Mouse (Mus musculus) heart, adult 2 months (tissue): ENCODE data around the gene Fastkd5. TPM values are rescaled to one million over a fixed set of nuclear protein-coding genes. Genes with fewer than 3 reads are reported as not detected.

Experiments used
- DNase-seq, 2 experiments: peaks; one replicate each; pipeline ENCODE4 v3.0.0; 2021
- H3K27ac ChIP-seq: fragments of 200-600 bp; 2 replicates; pipeline ENCODE4 v1.8.1; 2022
- H3K27me3 ChIP-seq: fragments of 200-500 bp; 2 replicates; pipeline ENCODE4 v1.6.1; 2012; ENCODE audit warnings: mild to moderate bottlenecking, low read length, inconsistent platforms, mixed read lengths; ENCODE audit not compliant: control insufficient read depth, insufficient read depth
- H3K36me3 ChIP-seq: fragments of 200-500 bp; 2 replicates; pipeline ENCODE4 v1.6.1; 2012; ENCODE audit warnings: low read length, inconsistent platforms; ENCODE audit not compliant: control insufficient read depth, insufficient read depth
- H3K4me1 ChIP-seq: fragments of 200-500 bp; 2 replicates; pipeline ENCODE4 v1.6.1; 2011; ENCODE audit warnings: low read length; ENCODE audit not compliant: control insufficient read depth, insufficient read depth
- H3K4me3 ChIP-seq: fragments of 200-600 bp; 2 replicates; pipeline ENCODE4 v1.8.1; 2022
- H3K79me2 ChIP-seq: fragments of 200-500 bp; replicated peaks from 2 replicates; pipeline ENCODE4 v1.6.1; 2012; ENCODE audit warnings: mild to moderate bottlenecking, inconsistent platforms, low read length, moderate library complexity, mixed read lengths; ENCODE audit not compliant: control insufficient read depth, insufficient read depth
- H3K9ac ChIP-seq: fragments of 200-500 bp; 2 replicates; pipeline ENCODE4 v1.6.1; 2012; ENCODE audit warnings: low read depth, mild to moderate bottlenecking, control low read depth, inconsistent platforms, low read length, mixed read lengths
- CTCF ChIP-seq: fragments of 200-600 bp; IDR thresholded peaks from 2 replicates; pipeline ENCODE4 v1.8.1; 2022; ENCODE audit warnings: antibody characterized with exemption, mild to moderate bottlenecking, moderate library complexity
- EP300 ChIP-seq: fragments of 200-500 bp; IDR thresholded peaks from 2 replicates; pipeline ENCODE4 v1.6.1; 2011; ENCODE audit warnings: low read depth, low read length, control low read depth; ENCODE audit not compliant: insufficient read depth
- POLR2A ChIP-seq: fragments of 200-500 bp; IDR thresholded peaks from 2 replicates; pipeline ENCODE4 v1.6.1; 2011; ENCODE audit warnings: mild to moderate bottlenecking, low read depth, low read length, control low read depth; ENCODE audit not compliant: insufficient read depth
- WGBS: fragments of 180-500 bp; shearing (Covaris S2); methylation state at CpG from one replicate; pipeline ENCODE4 v1.1.7; 2018; 5-methylcytosine and 5-hydroxymethylcytosine counted together
- intact Hi-C: fragments of 180-260 bp; cut with DNase I; formaldehyde crosslinking; loops from one replicate; pipeline ENCODE4 v1.15.1; 2025
- polyA plus RNA-seq: library from polyadenylated mRNA; depleted of rRNA; stranded (reverse); fragments of >200 nt; gene quantifications from 2 replicates; pipeline ENCODE4 v1.2.3, GENCODE M21; 2012; rRNA removed
- total RNA-seq, 2 experiments: library from RNA; stranded (reverse); gene quantifications; 2 replicates each; pipeline ENCODE4 v1.2.3; 2021

Gene Fastkd5
- total and polyA plus RNA-seq, 3 experiments: 2.2 to 9.0 (median 7.5) TPM

- no peak for TF ChIP-seq EP300
- no peak for TF ChIP-seq POLR2A
- no peak for TF ChIP-seq CTCF
- H3K4me1 ChIP-seq: peaks cover 4% of the 10 kb centered on the region; the same call in 1 of the 2 replicates
- no peak overlapping the region for H3K9ac ChIP-seq
- H3K79me2 ChIP-seq: no peaks in the 10 kb centered on the region
- no peak overlapping the region for H3K4me3 ChIP-seq
- H3K27me3 ChIP-seq: no peaks in the 10 kb centered on the region
- H3K36me3 ChIP-seq: no peaks in the 10 kb centered on the region
- no peak for DNase-seq
- intact Hi-C loops: no loop called here
- H3K27ac ChIP-seq: no peak overlapping the region
- 68% methylated on average over 4 of the region's 4 CpGs for WGBS
These were observed 60.9 kb downstream of the Fastkd5 start for GRCm38 (mm10) chr2:130568921-130569320.

DNA sequence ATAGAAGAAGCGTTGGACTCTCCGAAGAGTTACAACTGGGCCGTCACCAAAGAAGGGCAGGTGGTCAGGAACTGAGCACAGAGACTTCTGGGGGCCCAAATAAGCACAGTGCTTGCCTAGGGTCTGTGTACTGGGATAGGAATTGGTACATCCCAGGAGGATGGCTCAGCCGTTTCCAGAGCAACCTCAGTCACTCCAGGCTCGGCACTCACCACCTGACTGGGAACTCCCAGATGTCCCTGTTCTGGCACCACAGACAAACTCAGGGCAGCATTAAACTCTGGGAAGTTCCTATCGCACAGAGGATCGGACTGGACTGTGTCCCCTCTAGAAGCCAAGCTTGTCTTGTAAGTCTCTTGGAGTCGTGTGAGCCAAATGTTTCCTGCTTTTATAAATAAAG is 64.8 kb downstream of the Fastkd5 start:
- Histone ChIP-seq H3K4me3 (no peak overlapping the region), H3K27ac (no peak overlapping the region), H3K36me3 (no peaks in the 10 kb centered on the region), H3K27me3 (no peaks in the 10 kb centered on the region), H3K9ac (no peak overlapping the region), H3K79me2 (no peaks in the 10 kb centered on the region), H3K4me1 (peaks cover 7% of the 10 kb centered on the region)
- intact Hi-C loops: loop anchor here (5.0 kb wide), 3 partner anchors 32 to 143 kb away; partner anchors contain the start of genes Pced1a, Ptpra and Vps16
- DNase-seq: no peak
- 76% methylated on average over 8 of the region's 8 CpGs for WGBS
- no peak for TF ChIP-seq EP300
- TF ChIP-seq POLR2A: no peak
- TF ChIP-seq CTCF: no peak

- Histone ChIP-seq H3K79me2 (no peaks in the 10 kb centered on the region), H3K4me1 (peaks cover 7% of the 10 kb centered on the region), H3K4me3 (peak overlapping the region; percentile 90), H3K27ac (peak overlapping the region; percentile 78), H3K9ac (peak overlapping the region; percentile 87), H3K36me3 (no peaks in the 10 kb centered on the region), H3K27me3 (no peaks in the 10 kb centered on the region)
- intact Hi-C loops: loop anchor here (5.0 kb wide), 3 partner anchors 33 to 142 kb away; partner anchors contain the start of genes Pced1a, Ptpra and Vps16
- under 1% methylated on average over 23 of the region's 23 CpGs for WGBS
- no peak for DNase-seq
- TF ChIP-seq POLR2A (no peak), EP300 (no peak), CTCF (no peak)
These were observed 65.8 kb downstream of the Fastkd5 start for GRCm38 (mm10) chr2:130564063-130564462.

Other genes starting within 250 kb of the Fastkd5 start
- 1 to 10 TPM; 1.9 to 3.3 TPM for gene Cpxm1, start 232.5 kb downstream of the Fastkd5 start, total RNA-seq
- gene Cpxm1, start 232.5 kb downstream of the Fastkd5 start, polyA plus RNA-seq: 8.2 and 9.4 TPM in 2 replicates
- not detected for gene Gm28372, start 224.8 kb downstream of the Fastkd5 start, total RNA-seq
- gene Gm28372, start 224.8 kb downstream of the Fastkd5 start, polyA plus RNA-seq: not detected in 2 replicates
- gene 1700020A23Rik, start 224.8 kb downstream of the Fastkd5 start, total RNA-seq: not detected
- 0.26 TPM in 1 of 2 replicates, not detected in the other for gene 1700020A23Rik, start 224.8 kb downstream of the Fastkd5 start, polyA plus RNA-seq
- not detected for gene Tmem239, start 223.5 kb downstream of the Fastkd5 start, total RNA-seq
- gene Tmem239, start 223.5 kb downstream of the Fastkd5 start, polyA plus RNA-seq: not detected in 2 replicates
- gene Vps16, start 205.7 kb downstream of the Fastkd5 start, total RNA-seq: 10 to 100 TPM; 26.3 to 26.9 TPM
- 32.9 and 46.7 TPM in 2 replicates for gene Vps16, start 205.7 kb downstream of the Fastkd5 start, polyA plus RNA-seq
- gene Pced1a, start 205.3 kb downstream of the Fastkd5 start, total RNA-seq: 1 to 10 TPM; 5.5 TPM
- 12.7 and 14.5 TPM in 2 replicates for gene Pced1a, start 205.3 kb downstream of the Fastkd5 start, polyA plus RNA-seq
- 10 to 100 TPM; 44.0 to 46.0 TPM for gene Ptpra, start 179.7 kb downstream of the Fastkd5 start, total RNA-seq
- 27.8 and 37.0 TPM in 2 replicates for gene Ptpra, start 179.7 kb downstream of the Fastkd5 start, polyA plus RNA-seq
- 10 to 100 TPM; 57.6 to 72.9 TPM for gene Mrps26, start 66.3 kb downstream of the Fastkd5 start, total RNA-seq
- gene Mrps26, start 66.3 kb downstream of the Fastkd5 start, polyA plus RNA-seq: 39.4 and 40.9 TPM in 2 replicates
- gene Oxt, start 53.9 kb downstream of the Fastkd5 start, total RNA-seq: not detected
- not detected in 2 replicates for gene Oxt, start 53.9 kb downstream of the Fastkd5 start, polyA plus RNA-seq
- gene Avp, start 47.5 kb downstream of the Fastkd5 start, total RNA-seq: 10 to 100 TPM in 1 of 2 experiments, 1 to 10 TPM in 1; 9.8 to 10.3 TPM
- not detected in 2 replicates for gene Avp, start 47.5 kb downstream of the Fastkd5 start, polyA plus RNA-seq
- gene Ubox5, start within 50 bp of the Fastkd5 start, total RNA-seq: 1 to 10 TPM; 3.9 to 5.2 TPM
- 5.0 and 5.6 TPM in 2 replicates for gene Ubox5, start within 50 bp of the Fastkd5 start, polyA plus RNA-seq
- gene Lzts3, start 12.8 kb upstream of the Fastkd5 start, total RNA-seq: 1 to 10 TPM; 4.9 to 5.1 TPM
- 5.8 and 7.2 TPM in 2 replicates for gene Lzts3, start 12.8 kb upstream of the Fastkd5 start, polyA plus RNA-seq
- 10 to 100 TPM; 71.1 to 96.0 TPM for gene Ddrgk1, start 34.6 kb upstream of the Fastkd5 start, total RNA-seq
- gene Ddrgk1, start 34.6 kb upstream of the Fastkd5 start, polyA plus RNA-seq: 35.2 and 47.0 TPM in 2 replicates
- 10 to 100 TPM; 14.9 to 16.8 TPM for gene Itpa, start 37.6 kb upstream of the Fastkd5 start, total RNA-seq
- 24.0 and 31.6 TPM in 2 replicates for gene Itpa, start 37.6 kb upstream of the Fastkd5 start, polyA plus RNA-seq
- under 1 TPM; 0.10 to 0.14 TPM for gene Slc4a11, start 67.5 kb upstream of the Fastkd5 start, total RNA-seq
- gene Slc4a11, start 67.5 kb upstream of the Fastkd5 start, polyA plus RNA-seq: 0.37 and 0.38 TPM in 2 replicates